Mouse (Mus musculus): ENCODE data around the gene Dnah3. TPM values are rescaled to one million over a fixed set of nuclear protein-coding genes. Genes with fewer than 3 reads are reported as not detected.

Gene Dnah3
- polyA plus RNA-seq, 1 experiment, result not detected

DNA sequence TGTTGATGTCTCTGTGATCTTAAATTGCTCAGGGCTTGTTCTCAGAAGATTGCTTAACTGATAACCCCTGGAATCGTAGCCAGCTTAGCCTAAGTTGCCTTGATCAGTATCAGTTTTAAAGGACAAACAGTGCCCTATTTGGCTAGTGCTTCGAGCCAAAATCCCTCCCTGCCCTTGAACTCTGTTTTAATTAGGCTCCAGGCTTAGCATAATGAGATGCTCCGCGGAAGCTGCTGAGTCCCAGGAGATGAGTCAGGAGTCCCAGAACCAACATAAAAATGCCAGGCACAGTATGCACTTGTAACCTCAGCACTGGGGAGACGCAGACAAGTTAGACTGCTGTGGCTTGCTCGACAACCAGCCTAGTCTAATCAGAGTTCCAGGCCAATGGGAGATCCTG is 22.4 kb upstream of the Dnah3 start:
- H3K4me3 ChIP-seq (ENCODE audit: extremely low read depth, insufficient read depth, insufficient read length), result no peak overlapping the region
- H3K36me3 ChIP-seq (ENCODE audit: control insufficient read depth, insufficient read depth, low read length), result no peaks in the 10 kb centered on the region
- TF ChIP-seq POLR2A (IDR thresholded peaks at IDR 0.05; ENCODE audit: low read depth, low read length), result no peak
- no peak for TF ChIP-seq CTCF (IDR thresholded peaks at IDR 0.05; ENCODE audit: extremely low read depth, insufficient read depth, insufficient read length, insufficient replicate concordance)
- H3K27ac ChIP-seq (ENCODE audit: insufficient read depth, low read length), result no peak overlapping the region
- WGBS, result 81% methylated on average over 6 of the region's 6 CpGs
- no peak for DNase-seq (ENCODE audit: low read depth in 1 of 2, low spot score in 2 of 2)
- no peaks in the 10 kb centered on the region for H3K27me3 ChIP-seq (ENCODE audit: control insufficient read depth, insufficient read depth, low read length)
- H3K4me1 ChIP-seq (ENCODE audit: control insufficient read depth, insufficient read depth, insufficient read length), result no peaks in the 10 kb centered on the region

DNA sequence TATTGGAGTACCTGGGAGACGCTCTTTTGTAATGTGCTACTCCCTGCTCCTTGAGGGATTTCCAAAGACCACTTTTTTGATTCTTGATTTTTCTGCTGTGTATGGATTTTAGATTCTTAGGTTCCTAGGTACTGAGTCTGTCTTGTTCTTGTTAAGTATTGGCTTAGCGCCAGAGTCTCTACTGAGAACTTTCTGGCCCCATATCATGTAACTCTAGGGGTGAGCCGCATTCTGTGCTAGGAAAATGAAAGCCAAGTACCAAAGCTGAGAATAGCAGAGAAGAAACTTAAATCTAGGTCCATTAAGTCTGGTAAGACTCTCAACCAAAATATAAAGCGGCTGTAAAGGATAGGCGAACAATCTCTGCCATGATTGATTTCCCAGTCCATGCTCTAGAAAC is 21.9 kb upstream of the Dnah3 start:
- Histone ChIP-seq H3K4me3 (ENCODE audit: extremely low read depth, insufficient read depth, insufficient read length) (no peak overlapping the region), H3K27me3 (ENCODE audit: control insufficient read depth, insufficient read depth, low read length) (no peaks in the 10 kb centered on the region), H3K4me1 (ENCODE audit: control insufficient read depth, insufficient read depth, insufficient read length) (no peaks in the 10 kb centered on the region), H3K36me3 (ENCODE audit: control insufficient read depth, insufficient read depth, low read length) (no peaks in the 10 kb centered on the region), H3K27ac (ENCODE audit: insufficient read depth, low read length) (no peak overlapping the region)
- no peak for TF ChIP-seq CTCF (IDR thresholded peaks at IDR 0.05; ENCODE audit: extremely low read depth, insufficient read depth, insufficient read length, insufficient replicate concordance)
- TF ChIP-seq POLR2A (IDR thresholded peaks at IDR 0.05; ENCODE audit: low read depth, low read length), result no peak
- 94% methylated on average over 5 of the region's 5 CpGs for WGBS
- DNase-seq (ENCODE audit: low read depth in 1 of 2, low spot score in 2 of 2), result no peak

GRCm38 (mm10) chr7:120109676-120110075 is 14.6 kb upstream of the Dnah3 start:
- Histone ChIP-seq H3K36me3 (ENCODE audit: control insufficient read depth, insufficient read depth, low read length) (no peaks in the 10 kb centered on the region), H3K4me1 (ENCODE audit: control insufficient read depth, insufficient read depth, insufficient read length) (no peaks in the 10 kb centered on the region), H3K4me3 (ENCODE audit: extremely low read depth, insufficient read depth, insufficient read length) (no peak overlapping the region), H3K27me3 (ENCODE audit: control insufficient read depth, insufficient read depth, low read length) (no peaks in the 10 kb centered on the region), H3K27ac (ENCODE audit: insufficient read depth, low read length) (no peak overlapping the region)
- TF ChIP-seq CTCF (IDR thresholded peaks at IDR 0.05; ENCODE audit: extremely low read depth, insufficient read depth, insufficient read length, insufficient replicate concordance), result no peak
- no peak for TF ChIP-seq POLR2A (IDR thresholded peaks at IDR 0.05; ENCODE audit: low read depth, low read length)
- 88% methylated on average over 5 of the region's 5 CpGs for WGBS
- DNase-seq (ENCODE audit: low read depth in 1 of 2, low spot score in 2 of 2), result no peak

- H3K4me3 ChIP-seq (ENCODE audit: extremely low read depth, insufficient read depth, insufficient read length), result no peak overlapping the region
- 69% methylated on average over 2 of the region's 2 CpGs for WGBS
- no peak for DNase-seq (ENCODE audit: low read depth in 1 of 2, low spot score in 2 of 2)
- no peaks in the 10 kb centered on the region for H3K36me3 ChIP-seq (ENCODE audit: control insufficient read depth, insufficient read depth, low read length)
- no peak overlapping the region for H3K27ac ChIP-seq (ENCODE audit: insufficient read depth, low read length)
- no peaks in the 10 kb centered on the region for H3K4me1 ChIP-seq (ENCODE audit: control insufficient read depth, insufficient read depth, insufficient read length)
- no peaks in the 10 kb centered on the region for H3K27me3 ChIP-seq (ENCODE audit: control insufficient read depth, insufficient read depth, low read length)
- no peak for TF ChIP-seq POLR2A (IDR thresholded peaks at IDR 0.05; ENCODE audit: low read depth, low read length)
- TF ChIP-seq CTCF (IDR thresholded peaks at IDR 0.05; ENCODE audit: extremely low read depth, insufficient read depth, insufficient read length, insufficient replicate concordance), result no peak
Measured at GRCm38 (mm10) chr7:120106356-120106755, 11.3 kb upstream of the Dnah3 start.

- no peak for DNase-seq (ENCODE audit: low read depth in 1 of 2, low spot score in 2 of 2)
- WGBS, result 79% methylated on average over 3 of the region's 3 CpGs
- Histone ChIP-seq H3K27me3 (ENCODE audit: control insufficient read depth, insufficient read depth, low read length) (no peaks in the 10 kb centered on the region), H3K4me3 (ENCODE audit: extremely low read depth, insufficient read depth, insufficient read length) (no peak overlapping the region), H3K27ac (ENCODE audit: insufficient read depth, low read length) (no peak overlapping the region), H3K4me1 (ENCODE audit: control insufficient read depth, insufficient read depth, insufficient read length) (no peaks in the 10 kb centered on the region), H3K36me3 (ENCODE audit: control insufficient read depth, insufficient read depth, low read length) (no peaks in the 10 kb centered on the region)
- no peak for TF ChIP-seq POLR2A (IDR thresholded peaks at IDR 0.05; ENCODE audit: low read depth, low read length)
- no peak for TF ChIP-seq CTCF (IDR thresholded peaks at IDR 0.05; ENCODE audit: extremely low read depth, insufficient read depth, insufficient read length, insufficient replicate concordance)
Measured at GRCm38 (mm10) chr7:120104975-120105374, 9.9 kb upstream of the Dnah3 start.

- no peaks in the 10 kb centered on the region for H3K4me1 ChIP-seq (ENCODE audit: control insufficient read depth, insufficient read depth, insufficient read length)
- TF ChIP-seq POLR2A (IDR thresholded peaks at IDR 0.05; ENCODE audit: low read depth, low read length) (no peak), CTCF (IDR thresholded peaks at IDR 0.05; ENCODE audit: extremely low read depth, insufficient read depth, insufficient read length, insufficient replicate concordance) (no peak)
- DNase-seq (ENCODE audit: low read depth in 1 of 2, low spot score in 2 of 2), result no peak
- 16% methylated on average over 25 of the region's 25 CpGs for WGBS
- H3K27me3 ChIP-seq (ENCODE audit: control insufficient read depth, insufficient read depth, low read length), result no peaks in the 10 kb centered on the region
- H3K36me3 ChIP-seq (ENCODE audit: control insufficient read depth, insufficient read depth, low read length), result no peaks in the 10 kb centered on the region
- peak overlapping the region; percentile 66; the same call in 1 of the 2 replicates for H3K4me3 ChIP-seq (ENCODE audit: extremely low read depth, insufficient read depth, insufficient read length)
- H3K27ac ChIP-seq (ENCODE audit: insufficient read depth, low read length), result no peak overlapping the region
Measured at GRCm38 (mm10) chr7:120103019-120103567, 8.0 kb upstream of the Dnah3 start.

GRCm38 (mm10) chr7:120102164-120102972 is 7.3 kb upstream of the Dnah3 start, which contains the start of gene Tmem159:
TSS of gene Tmem159 (plus strand) at chr7:120102353.
- Histone ChIP-seq H3K27me3 (ENCODE audit: control insufficient read depth, insufficient read depth, low read length) (no peaks in the 10 kb centered on the region), H3K27ac (ENCODE audit: insufficient read depth, low read length) (peak within 1 kb of the TSS; percentile 52; the same call in 1 of the 2 replicates), H3K4me1 (ENCODE audit: control insufficient read depth, insufficient read depth, insufficient read length) (no peaks in the 10 kb centered on the region), H3K4me3 (ENCODE audit: extremely low read depth, insufficient read depth, insufficient read length) (peak within 1 kb of the TSS; percentile 66), H3K36me3 (ENCODE audit: control insufficient read depth, insufficient read depth, low read length) (no peaks in the 10 kb centered on the region)
- 2% methylated on average over 42 of the region's 42 CpGs for WGBS
- no peak for TF ChIP-seq CTCF (IDR thresholded peaks at IDR 0.05; ENCODE audit: extremely low read depth, insufficient read depth, insufficient read length, insufficient replicate concordance)
- TF ChIP-seq POLR2A (IDR thresholded peaks at IDR 0.05; ENCODE audit: low read depth, low read length), result no peak
- peak in 1 of 2 experiments; percentile 44 for DNase-seq (ENCODE audit: low read depth in 1 of 2, low spot score in 2 of 2)

All from spleen, adult 2 months (tissue).